Mouse (Mus musculus) myocyte (in vitro differentiated cells): ENCODE measurements around the gene Baiap2l2. TPM values are rescaled to one million over a fixed set of nuclear protein-coding genes. Genes with fewer than 3 reads are reported as not detected.

Experiments
- H3K27me3 ChIP-seq: one replicate; pipeline ENCODE4 v1.6.1; 2011; ENCODE audit not compliant: control insufficient read depth, insufficient read depth, insufficient read length
- H3K36me3 ChIP-seq: one replicate; pipeline ENCODE4 v1.6.1; 2011; ENCODE audit not compliant: control insufficient read depth, insufficient read depth
- H3K4me2 ChIP-seq: one replicate; pipeline ENCODE4 v1.6.1; 2011; ENCODE audit warnings: low read depth, control low read depth
- H3K4me3 ChIP-seq: one replicate; pipeline ENCODE4 v1.5.1; 2011; ENCODE audit warnings: mild to moderate bottlenecking, control low read depth, moderate library complexity
- H3K79me2 ChIP-seq: one replicate; pipeline ENCODE4 v1.6.1; 2011; ENCODE audit not compliant: control insufficient read depth, insufficient read depth
- H3ac ChIP-seq: one replicate; pipeline ENCODE4 v1.6.1; 2011; ENCODE audit not compliant: control insufficient read depth, insufficient read length
- CEBPB ChIP-seq: IDR thresholded peaks from 2 replicates; pipeline ENCODE4 v1.6.1; 2011; ENCODE audit warnings: mild to moderate bottlenecking, moderate library complexity; ENCODE audit not compliant: poor library complexity, insufficient read depth, severe bottlenecking
- E2F4 ChIP-seq: IDR thresholded peaks from one replicate; pipeline ENCODE4 v1.6.1; 2011; ENCODE audit warnings: mild to moderate bottlenecking, control low read depth, moderate library complexity; ENCODE audit not compliant: insufficient read depth
- MAX ChIP-seq: IDR thresholded peaks from one replicate; pipeline ENCODE4 v1.6.1; 2011; ENCODE audit warnings: low read depth, mild to moderate bottlenecking, control low read depth
- MYOD1 ChIP-seq, 3 experiments: IDR thresholded peaks; one replicate each; pipeline ENCODE4 v1.6.1; 2011; ENCODE audit warnings: control low read depth in 2 of 3, low read depth in 2 of 3, mild to moderate bottlenecking in 2 of 3, moderate library complexity in 1 of 3; ENCODE audit not compliant: insufficient read length in 2 of 3, control insufficient read depth in 1 of 3
- MYOG ChIP-seq, 3 experiments: IDR thresholded peaks; one replicate each; pipeline ENCODE4 v1.6.1; 2011; ENCODE audit warnings: control low read depth in 2 of 3, low read depth in 2 of 3, mild to moderate bottlenecking in 2 of 3; ENCODE audit not compliant: insufficient read length in 2 of 3, control insufficient read depth in 1 of 3, insufficient read depth in 1 of 3
- POLR2A ChIP-seq: IDR thresholded peaks from one replicate; pipeline ENCODE4 v1.6.1; 2011; ENCODE audit warnings: low read depth, mild to moderate bottlenecking, control low read depth, moderate library complexity; ENCODE audit not compliant: insufficient read length
- POLR2AphosphoS2 ChIP-seq: IDR thresholded peaks from one replicate; pipeline ENCODE4 v1.6.1; 2011; ENCODE audit warnings: low read depth, control low read depth; ENCODE audit not compliant: insufficient read length
- REST ChIP-seq: IDR thresholded peaks from one replicate; pipeline ENCODE4 v1.6.1; 2011; ENCODE audit warnings: mild to moderate bottlenecking, control low read depth, moderate library complexity; ENCODE audit not compliant: insufficient read depth, insufficient read length
- SRF ChIP-seq: IDR thresholded peaks from one replicate; pipeline ENCODE4 v1.6.1; 2011; ENCODE audit warnings: low read depth; ENCODE audit not compliant: control insufficient read depth, insufficient read length
- TCF12 ChIP-seq: IDR thresholded peaks from one replicate; pipeline ENCODE4 v1.6.1; 2011; ENCODE audit warnings: mild to moderate bottlenecking, control low read depth; ENCODE audit not compliant: poor library complexity, insufficient read depth, severe bottlenecking
- TCF3 ChIP-seq: IDR thresholded peaks from one replicate; pipeline ENCODE4 v1.6.1; 2011; ENCODE audit warnings: low read depth, control low read depth; ENCODE audit not compliant: insufficient read length
- USF1 ChIP-seq: IDR thresholded peaks from one replicate; pipeline ENCODE4 v1.6.1; 2011; ENCODE audit warnings: low read depth, mild to moderate bottlenecking, control low read depth, moderate library complexity
- polyA plus RNA-seq: library from polyadenylated mRNA; unstranded; fragments of >200 nt; fragmentation: generic; extraction: Trizol; gene quantifications from one replicate; pipeline ENCODE4 v1.2.1, GENCODE M21; 2012; ENCODE audit warnings: missing spikeins

Gene Baiap2l2
- polyA plus RNA-seq, 1 experiment: 1.7 TPM

DNA sequence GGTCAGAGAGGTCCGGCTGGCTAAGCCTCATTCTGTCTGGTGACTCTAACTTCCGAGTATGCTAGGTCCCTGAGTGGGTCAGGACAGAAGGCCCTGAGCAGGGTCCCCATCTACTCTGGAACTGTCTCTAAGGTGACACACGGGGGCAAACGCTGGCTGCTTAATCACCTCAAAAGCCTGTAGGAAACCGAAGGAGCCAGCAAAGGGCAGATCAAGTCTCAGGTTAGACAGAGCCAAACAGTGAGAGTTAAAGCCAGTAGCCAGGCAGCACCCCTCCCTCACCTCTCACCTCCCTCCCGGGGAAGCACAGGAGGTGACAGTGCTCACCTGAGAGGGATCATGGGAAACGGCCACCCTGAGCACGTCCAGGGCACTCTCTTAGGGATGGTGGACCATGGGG lies 18.4 kb upstream of the Baiap2l2 start:
- Histone ChIP-seq H3K27me3 (no peaks in the 10 kb centered on the region), H3K79me2 (no peaks in the 10 kb centered on the region), H3K36me3 (peaks cover 9% of the 10 kb centered on the region), H3ac (no peak overlapping the region), H3K4me3 (no peak overlapping the region), H3K4me2 (no peak overlapping the region)
- TF ChIP-seq MAX (no peak), TCF12 (no peak)

- Histone ChIP-seq H3ac (no peak overlapping the region), H3K4me3 (no peak overlapping the region), H3K79me2 (no peaks in the 10 kb centered on the region), H3K36me3 (peaks cover 9% of the 10 kb centered on the region), H3K4me2 (peak overlapping the region; percentile 29), H3K27me3 (no peaks in the 10 kb centered on the region)
- no peak for TF ChIP-seq SRF
- no peak for TF ChIP-seq MAX
- peak; percentile 73 for TF ChIP-seq USF1
These were observed 14.3 kb upstream of the Baiap2l2 start for GRCm38 (mm10) chr15:79299563-79300155.

GRCm38 (mm10) chr15:79298553-79298952 lies 13.2 kb upstream of the Baiap2l2 start:
- no peaks in the 10 kb centered on the region for H3K79me2 ChIP-seq
- H3K4me3 ChIP-seq: no peak overlapping the region
- no peak overlapping the region for H3ac ChIP-seq
- no peaks in the 10 kb centered on the region for H3K27me3 ChIP-seq
- no peak overlapping the region for H3K4me2 ChIP-seq
- TF ChIP-seq MYOG (IDR thresholded peaks at IDR 0.05; ENCODE audit: control insufficient read depth in 1 of 3, insufficient read depth in 1 of 3, insufficient read length in 2 of 3, low read depth in 2 of 3) (no peak), TCF3 (no peak)
- H3K36me3 ChIP-seq: peaks cover under 1% of the 10 kb centered on the region

- no peak overlapping the region for H3K4me2 ChIP-seq
- no peaks in the 10 kb centered on the region for H3K36me3 ChIP-seq
- no peak overlapping the region for H3K4me3 ChIP-seq
- H3ac ChIP-seq: no peak overlapping the region
- no peaks in the 10 kb centered on the region for H3K79me2 ChIP-seq
- no peaks in the 10 kb centered on the region for H3K27me3 ChIP-seq
- no peak for TF ChIP-seq TCF12
- TF ChIP-seq MYOG (IDR thresholded peaks at IDR 0.05; ENCODE audit: control insufficient read depth in 1 of 3, insufficient read depth in 1 of 3, insufficient read length in 2 of 3, low read depth in 2 of 3): no peak
- TF ChIP-seq POLR2A: no peak
- TF ChIP-seq USF1: no peak
- no peak for TF ChIP-seq MAX
- no peak for TF ChIP-seq POLR2AphosphoS2
- TF ChIP-seq SRF: no peak
- no peak for TF ChIP-seq E2F4
- TF ChIP-seq REST: no peak
- no peak for TF ChIP-seq MYOD1 (IDR thresholded peaks at IDR 0.05; ENCODE audit: control insufficient read depth in 1 of 3, insufficient read length in 2 of 3, low read depth in 2 of 3)
- no peak for TF ChIP-seq TCF3
- no peak for TF ChIP-seq CEBPB
These were observed 7.4 kb upstream of the Baiap2l2 start for GRCm38 (mm10) chr15:79292779-79293178.

DNA sequence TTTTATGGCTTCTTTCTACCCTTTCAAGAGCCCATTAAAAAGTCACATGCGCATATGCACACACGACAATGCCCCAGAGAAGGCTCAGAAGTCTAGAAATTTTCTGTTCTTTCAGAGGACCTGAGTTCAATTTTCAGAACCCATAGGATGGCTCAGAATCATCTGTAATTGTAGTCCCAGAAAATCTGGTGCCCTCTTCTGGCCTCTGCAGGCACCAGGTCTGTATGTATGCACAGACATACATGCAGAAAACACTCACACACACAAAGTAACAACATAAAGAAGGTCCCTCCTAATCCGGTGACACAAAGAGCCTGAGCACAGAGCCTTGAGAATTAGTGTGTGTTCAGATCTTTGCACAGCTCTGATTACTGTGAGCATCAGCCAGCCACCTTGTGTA lies 5.0 kb upstream of the Baiap2l2 start:
- no peak overlapping the region for H3K4me3 ChIP-seq

More for the DNA sequence above, 5.0 kb upstream of the Baiap2l2 start:
- H3K36me3 ChIP-seq: peaks cover 8% of the 10 kb centered on the region
- TF ChIP-seq POLR2AphosphoS2 (no peak), MAX (no peak), MYOD1 (IDR thresholded peaks at IDR 0.05; ENCODE audit: control insufficient read depth in 1 of 3, insufficient read length in 2 of 3, low read depth in 2 of 3) (no peak), SRF (no peak), TCF12 (no peak), POLR2A (no peak), USF1 (no peak), REST (no peak), E2F4 (no peak), CEBPB (no peak), MYOG (IDR thresholded peaks at IDR 0.05; ENCODE audit: control insufficient read depth in 1 of 3, insufficient read depth in 1 of 3, insufficient read length in 2 of 3, low read depth in 2 of 3) (no peak), TCF3 (no peak)
- no peaks in the 10 kb centered on the region for H3K27me3 ChIP-seq
- H3ac ChIP-seq: no peak overlapping the region
- H3K79me2 ChIP-seq: no peaks in the 10 kb centered on the region
- no peak overlapping the region for H3K4me2 ChIP-seq
